Mouse (Mus musculus) lung, postnatal 14 days (tissue): Measurements from ENCODE around the gene Cpsf6.

Experiments used
- DNase-seq: peaks from one replicate; pipeline ENCODE4 v3.0.0; 2021

Gene Cpsf6

DNA sequence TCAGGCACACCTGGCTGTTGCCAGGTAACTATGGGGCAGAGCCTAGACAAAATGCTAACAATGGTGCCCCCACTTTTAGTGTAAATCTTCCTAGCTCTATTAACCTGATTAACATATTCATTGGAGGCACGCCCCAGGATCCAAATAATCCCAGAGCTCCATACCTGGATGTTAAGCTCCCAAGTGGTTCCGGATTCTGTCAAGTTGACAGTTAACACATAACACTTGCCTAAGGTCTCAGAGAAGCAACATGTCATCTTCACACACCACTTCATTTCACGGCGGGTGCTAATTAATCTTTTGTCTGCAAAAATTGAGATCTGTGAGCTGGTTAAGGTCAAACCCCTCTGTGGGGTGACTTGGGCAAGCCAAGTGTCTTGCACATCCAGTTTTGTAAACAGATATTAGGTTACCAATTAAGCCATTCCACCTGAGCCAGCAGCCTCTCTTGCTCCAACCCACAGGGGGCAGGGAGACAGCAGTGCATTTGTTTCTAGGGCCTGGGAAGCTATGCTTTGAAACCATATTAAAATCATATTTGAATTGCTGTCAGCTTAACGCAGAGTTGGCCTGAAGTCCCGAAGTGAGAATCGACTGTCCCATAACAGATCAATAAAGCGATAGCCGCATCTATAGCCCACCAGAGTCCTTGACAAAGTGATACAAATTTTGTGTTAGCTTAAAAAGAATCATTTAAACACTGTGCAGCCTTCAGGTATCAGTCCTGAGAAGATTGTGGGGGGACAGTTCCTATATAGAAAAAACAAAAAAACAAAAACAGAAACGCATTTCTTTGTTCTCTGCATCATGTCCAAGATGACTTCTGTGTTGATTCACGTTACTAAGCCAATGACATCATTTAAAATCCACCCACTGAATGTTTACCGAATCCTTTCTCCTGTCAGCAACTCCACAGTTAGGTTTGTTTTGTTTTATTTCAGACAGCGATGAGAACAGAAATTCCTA lies 34.0 kb upstream of the Cpsf6 start:
- no peak for DNase-seq

DNA sequence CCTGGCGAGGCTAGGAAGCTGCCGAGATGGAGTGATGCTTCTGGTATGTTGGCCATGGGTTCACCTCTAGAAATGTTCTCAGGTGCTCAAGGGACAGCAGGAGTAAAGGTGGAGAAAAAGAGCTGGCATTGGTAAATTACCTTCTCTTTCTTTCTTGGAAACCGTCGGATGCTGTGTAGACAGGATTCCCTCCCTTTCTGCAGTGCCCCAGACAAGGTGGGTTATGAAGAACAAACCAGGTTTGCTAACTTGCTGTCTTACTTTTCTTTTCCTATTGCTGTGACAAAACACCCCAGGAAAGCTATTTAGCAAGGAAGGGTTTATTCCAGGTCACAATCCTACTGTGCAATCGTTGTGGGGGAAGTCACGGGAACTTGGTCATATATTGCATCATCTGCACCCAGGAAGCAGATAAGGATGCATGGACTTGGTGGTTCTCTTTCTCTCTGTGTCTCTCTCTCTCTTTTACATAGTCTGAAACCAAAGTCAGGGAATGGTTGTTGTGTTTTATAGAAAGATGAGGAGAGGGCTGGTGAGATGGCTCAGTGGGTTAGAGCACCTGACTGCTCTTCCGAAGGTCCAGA lies 32.8 kb upstream of the Cpsf6 start:
- no peak for DNase-seq

DNA sequence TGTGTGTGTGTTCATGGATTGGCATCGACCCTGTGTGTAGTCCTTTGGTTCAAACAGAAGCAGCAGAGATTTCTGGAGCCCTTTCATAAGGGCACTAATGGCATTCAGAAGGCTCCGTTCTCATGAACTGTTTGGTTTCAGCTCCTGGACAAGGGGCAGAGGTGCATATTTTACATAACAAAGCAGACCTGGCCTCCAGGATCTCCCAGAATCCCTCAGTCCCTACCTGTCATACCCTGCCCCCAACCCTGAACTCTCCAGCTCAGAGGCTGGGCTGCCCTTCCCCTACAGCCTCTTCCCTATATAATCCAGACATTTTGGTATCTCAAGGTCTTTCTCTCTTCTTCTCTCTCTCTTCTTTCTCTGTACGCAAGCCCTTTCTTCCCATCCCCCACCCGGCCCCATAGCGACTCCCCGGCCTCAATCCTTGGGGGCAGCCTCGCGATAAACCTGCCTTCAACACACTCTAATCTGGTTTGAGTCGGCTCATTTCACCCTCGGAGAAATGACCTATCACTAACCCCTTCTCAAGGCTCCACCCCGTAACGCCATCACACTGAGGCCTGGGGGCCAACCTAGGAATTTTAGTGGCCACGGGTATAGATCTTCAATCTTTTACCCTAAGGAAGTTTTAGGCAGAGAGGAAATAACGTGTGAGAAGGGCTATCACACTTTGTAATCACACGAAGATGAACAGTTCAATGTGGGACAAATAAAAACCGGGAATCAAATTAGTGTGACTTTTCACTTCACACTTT lies 32.1 kb upstream of the Cpsf6 start:
- DNase-seq, result no peak

DNA sequence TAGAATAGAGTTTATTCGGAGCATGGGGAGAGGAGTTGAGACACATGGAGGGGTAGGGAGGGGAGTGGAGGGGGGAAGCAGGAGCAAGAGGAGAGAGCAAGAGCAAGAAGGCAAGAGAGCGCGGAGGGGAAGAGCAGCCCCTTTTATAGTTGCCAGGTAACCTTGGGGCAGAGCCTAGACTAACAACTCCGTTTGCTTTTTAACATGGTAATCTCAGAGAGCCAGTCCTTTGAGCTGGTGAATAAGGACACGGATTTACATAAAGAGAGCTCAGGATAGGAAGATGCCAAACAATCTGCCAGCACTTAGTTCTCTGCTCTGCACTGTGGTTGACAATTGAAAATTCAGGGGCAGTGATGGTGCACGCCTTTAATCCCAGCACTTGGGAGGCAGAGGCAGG lies 31.3 kb upstream of the Cpsf6 start:
- no peak for DNase-seq

DNA sequence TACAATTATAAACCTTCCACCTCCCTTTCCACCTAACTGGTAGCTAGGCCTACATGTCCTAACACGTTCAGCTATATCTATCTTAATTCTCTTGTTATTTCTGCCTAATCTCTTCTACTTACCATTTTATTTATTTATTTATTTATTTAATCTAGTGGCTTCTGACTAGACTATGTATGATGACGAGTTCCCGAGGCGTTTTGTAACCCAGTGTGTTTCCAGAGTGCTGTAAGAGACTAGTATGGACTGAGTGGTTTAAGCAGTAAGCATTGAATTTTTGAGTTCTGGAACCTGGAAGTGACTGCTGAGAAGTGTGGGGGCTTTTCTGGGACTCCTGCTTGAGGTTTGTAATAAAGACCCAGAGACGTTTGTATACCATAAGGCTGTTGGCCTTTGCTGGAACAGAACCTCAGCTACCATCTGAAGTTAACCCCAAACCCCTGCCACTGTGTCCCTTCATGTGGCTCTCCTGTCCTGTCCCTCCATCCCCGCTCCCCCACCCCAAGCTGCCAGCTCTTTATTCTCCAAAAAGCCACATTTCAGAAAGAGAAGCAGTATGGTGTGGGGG lies 30.8 kb upstream of the Cpsf6 start:
- DNase-seq, result no peak

DNA sequence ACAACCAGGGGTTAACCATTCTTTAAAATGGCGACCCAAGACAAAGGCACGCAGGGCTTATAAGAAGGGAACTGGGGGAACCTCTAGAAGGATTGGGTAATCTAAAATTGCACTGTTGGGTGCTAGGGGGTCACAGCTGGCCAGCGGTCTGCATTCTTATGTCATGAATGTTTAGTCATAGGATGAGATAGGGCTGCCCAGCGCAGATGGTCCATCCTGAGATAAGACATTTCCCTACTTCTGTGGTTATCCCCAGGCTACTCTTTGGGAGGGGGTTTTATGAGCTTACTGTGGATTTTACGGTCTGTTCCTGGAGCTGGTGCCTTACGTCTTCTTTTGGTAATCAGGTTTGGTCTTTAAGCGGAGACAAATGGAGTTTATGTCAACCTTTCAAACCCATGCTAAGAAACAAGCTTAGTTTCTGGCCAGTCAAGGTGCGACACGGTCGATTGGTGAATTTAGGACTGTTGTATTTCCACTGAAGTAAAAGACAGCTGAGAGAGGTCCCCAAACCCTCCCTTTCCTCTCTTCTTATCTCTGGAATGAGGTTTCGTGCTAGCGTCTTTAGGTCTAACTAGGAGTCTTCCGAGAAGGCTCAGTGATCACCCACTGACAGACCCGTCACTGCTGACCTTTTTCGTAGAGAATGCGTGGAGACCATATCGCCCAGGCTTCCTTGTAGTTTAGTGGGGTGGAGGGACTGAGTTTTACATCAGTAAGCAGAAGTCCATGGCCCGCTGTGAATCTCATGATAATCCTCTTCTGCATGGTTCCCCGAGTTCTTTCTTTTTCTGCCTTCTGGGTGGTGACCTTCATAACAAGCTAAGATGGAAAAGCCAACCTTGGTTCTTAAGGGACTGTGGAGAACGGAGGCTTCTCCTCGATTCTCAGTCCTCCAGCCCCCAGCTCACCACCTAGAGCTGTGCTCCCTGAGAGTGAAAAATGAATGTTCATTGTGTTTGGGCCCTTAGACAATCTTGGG lies 29.8 kb upstream of the Cpsf6 start:
- no peak for DNase-seq

DNA sequence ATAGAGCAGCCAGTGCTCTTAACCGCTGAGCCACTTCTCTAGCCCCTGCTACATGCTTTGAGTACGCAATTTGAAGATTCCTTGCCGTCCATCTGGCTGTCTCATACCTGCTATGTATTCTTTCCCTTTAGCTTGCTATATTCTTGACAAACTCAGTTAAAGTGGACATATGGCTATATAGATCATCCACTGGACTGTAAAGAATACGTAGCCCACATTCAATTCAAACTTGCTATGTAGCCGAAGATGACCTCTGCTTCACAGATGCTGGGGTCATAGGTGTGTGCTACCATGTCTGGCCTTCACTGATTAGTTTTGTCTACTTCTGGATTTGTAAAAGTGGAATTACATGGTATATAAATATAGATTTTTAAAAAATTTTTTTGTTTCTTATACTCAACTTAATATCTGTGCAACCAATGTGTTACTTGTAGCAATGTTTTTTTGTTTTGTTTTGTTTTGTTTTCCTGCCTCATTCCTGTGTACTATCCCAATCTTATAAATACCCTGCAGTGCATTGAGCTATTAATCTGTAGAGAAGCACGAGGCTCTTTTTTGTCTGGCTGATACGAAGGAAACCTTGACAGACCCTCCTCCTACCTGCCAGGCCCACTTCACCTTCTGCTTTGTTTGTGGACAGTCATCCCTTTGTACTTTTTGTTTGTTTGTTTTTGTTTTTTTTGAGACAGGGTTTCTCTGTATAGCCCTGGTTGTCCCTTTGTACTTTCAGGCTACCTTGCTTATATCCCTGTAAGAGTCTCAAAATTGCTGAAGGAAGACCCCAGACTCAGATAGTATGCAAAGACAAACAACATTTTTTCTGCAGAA lies 28.9 kb upstream of the Cpsf6 start:
- DNase-seq, result no peak

DNA sequence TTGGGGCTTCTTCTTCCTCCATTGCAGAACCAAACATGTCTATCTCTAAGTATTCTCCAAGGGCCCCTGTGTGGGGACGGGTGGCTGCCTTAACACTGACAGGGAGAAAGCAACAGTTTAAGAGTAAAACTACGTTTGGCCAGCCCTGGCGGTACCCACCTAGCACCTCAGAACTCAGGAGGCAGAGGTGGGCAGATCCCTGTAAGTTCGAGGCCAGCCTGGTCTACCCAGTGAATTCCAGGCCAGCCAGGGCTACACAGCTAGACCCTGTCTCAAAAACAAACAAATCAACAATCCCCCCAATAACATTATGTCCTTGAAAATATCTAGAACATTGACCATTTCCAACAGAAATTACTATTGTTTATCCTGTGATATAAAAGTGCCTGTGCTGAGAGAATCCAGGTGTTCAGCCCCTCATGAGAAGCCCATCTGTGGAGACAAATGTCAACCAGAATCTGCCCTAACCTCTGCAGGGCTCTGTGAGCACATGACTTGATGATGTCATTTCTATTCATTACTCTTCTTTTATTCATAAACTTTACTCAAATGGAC lies 28.0 kb upstream of the Cpsf6 start:
- no peak for DNase-seq

DNA sequence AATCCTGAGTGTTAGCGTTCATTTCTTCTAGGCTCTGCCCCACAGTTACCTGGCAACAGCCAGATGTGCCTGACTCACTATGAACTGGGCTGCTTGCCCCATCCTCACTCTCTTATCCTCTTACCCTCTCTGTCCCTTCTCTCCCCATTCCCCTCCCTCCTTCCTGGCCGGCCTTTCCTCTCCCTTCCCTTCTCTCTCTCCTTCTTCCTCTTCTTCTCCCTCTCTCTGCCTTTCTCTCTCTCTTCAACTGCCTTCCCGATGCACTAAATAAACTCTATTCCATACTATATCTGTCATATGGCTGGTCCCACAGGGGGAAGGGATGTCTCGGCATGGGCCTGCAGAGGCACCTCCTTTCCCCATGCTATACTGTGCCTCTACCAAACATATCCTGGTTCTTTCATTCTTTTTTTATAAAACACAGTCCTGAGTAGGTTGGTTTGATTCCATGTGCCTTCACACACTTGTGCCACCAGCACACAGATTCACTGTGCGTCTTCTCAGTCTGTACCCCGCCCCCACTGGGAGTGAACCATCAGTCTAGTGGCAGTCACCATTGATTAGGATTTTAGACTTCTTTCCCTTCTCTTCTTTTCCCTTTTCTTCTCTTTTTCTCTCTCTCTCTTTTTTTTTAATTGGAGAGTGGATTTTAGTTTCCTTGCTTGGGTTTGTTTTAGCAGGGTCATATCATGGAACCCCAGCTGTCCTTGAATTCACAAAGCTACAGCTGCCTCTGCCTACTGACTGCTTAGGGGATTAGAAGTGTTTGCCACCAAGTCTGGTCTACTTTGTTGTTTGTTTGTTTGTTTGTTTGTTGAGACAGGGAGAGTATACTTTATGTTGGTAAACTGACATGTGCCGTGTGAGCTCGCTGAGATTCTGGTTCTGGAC lies 27.3 kb upstream of the Cpsf6 start:
- no peak for DNase-seq

DNA sequence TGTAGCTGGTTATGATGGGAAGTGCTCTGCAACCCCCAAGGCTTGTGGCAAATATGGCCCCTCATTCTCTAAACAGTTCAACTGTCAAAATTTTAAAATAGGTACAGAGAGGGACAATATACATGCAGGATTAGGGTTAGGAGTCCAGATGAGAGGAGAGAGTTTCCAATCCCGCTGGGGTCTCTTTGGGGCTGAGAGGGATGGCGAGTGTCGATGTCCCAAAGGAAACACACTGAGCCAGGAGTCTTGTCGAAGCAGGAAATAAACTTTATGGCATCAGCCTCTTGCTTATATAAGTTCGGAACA lies 26.4 kb upstream of the Cpsf6 start:
- no peak for DNase-seq

DNA sequence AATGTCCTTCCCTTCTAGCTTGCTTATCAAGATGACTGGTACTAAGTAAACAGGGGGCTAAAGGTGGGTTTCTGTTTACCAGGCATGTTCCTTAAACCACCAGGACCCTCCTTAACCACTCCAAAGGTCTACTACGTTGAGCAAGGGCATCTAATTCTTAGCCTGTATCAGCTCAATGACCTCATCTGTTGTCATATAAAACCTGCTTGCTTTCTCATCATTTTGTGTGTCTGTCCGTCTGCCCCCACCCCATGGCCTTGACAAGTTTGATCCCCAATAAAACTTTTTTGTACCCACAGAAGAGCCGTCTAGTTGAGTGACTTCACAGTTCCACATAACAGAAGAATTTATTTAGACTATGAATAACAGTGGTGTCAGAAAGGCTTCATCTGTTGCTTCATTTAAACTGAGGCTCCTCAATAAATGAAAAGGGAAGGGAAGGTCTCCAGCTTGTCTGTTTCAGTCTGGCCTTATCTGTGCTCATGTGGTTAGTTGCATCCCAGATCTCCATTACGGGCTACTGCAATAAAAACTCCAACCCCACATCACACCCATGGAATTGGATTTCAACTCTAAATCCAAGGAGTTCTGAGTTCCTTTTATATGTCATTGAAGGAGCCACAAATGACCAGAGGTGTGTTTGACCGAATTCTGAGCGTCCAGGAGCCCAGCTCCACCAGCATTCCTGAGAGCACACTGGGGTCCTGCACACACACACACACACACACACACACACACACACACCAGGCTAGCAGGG lies 25.9 kb upstream of the Cpsf6 start:
- DNase-seq, result no peak

DNA sequence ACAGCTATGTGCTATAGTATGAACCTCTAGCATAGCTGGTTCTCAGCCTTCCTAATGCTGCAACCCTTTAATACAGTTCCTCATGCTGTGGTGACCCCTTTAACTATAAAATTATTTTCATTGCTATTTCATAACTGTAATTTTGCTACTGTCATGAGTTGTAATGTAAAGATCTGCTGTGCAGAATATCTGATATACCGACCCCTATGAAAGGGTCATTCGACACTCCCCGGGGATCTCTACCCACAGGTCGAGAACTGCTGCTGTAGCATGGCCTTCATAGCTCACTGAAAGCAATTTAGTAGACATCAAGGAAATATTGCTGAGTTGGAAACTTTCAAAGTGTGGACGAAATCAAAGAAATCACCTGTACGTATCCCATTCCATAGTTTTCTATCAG lies 24.6 kb upstream of the Cpsf6 start:
- DNase-seq, result no peak

DNA sequence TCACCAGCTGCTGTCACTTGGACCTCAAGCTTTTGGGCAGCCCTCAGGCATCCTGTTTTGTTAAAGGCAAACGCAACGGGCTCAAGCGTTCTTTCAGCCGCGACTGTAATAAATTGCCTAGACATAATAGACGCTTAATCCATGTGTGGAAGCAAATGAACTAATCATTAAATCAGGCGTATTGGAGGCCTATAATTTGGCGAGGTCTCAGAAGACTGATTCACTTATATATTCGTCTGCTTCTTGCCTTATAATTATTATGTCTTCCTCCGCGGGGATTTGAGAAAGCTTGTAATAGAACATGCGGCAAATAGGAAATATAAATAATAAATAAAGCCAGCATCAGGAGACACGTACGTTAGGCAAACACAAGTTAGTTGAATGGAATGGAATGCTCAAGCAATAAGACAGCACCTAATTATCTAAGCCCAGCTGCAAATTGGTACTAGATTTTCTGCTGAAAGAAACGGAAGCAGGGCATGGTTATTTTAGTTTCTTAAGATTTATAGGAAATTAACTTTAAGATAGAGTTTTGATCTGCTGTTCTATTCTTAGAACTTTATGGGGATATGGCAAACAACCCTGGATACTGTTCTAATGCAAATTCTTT lies 23.6 kb upstream of the Cpsf6 start:
- no peak for DNase-seq

DNA sequence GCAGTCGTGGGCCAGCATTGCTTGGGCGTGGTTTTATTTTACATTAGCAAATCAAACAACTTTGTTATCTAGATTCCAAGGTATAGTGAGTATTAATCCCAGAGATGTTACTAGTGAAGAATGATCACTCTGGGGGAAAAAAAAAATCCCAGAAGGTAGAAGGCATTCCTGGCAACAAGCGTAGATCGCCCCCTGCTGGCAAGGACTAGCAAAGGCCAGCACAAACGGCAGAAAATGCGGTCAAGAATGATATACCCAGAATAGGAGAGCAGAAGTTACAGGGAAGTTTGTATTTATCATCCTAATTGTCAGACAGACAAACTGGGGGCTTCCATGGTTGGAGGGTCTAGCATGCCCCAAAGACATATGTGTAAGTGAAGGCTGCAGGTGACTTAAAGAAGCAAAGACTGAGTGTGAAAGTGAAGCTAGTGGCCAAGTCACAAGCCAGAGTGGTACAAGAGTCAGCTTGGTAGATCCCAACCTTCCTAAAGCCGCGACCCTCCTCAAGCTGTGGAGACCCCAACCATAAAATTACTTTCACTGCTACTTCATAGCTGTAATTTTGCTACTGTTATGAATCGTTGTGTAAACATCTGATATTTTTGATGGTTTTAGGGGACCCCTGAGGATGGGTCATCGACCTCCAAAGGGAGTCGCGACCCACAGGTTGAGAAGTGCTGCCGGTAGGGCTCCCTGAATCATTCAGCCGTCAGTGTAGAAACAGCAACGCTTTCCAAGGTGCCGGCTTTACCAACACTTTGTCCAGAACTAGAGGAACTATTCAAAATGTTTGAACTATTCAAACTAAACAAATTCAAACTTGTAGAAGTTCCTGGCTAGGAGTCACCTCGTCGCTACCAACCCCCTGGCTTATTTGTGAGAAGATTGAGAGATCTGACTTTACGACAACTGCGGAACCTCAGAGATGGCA lies 22.9 kb upstream of the Cpsf6 start:
- DNase-seq, result peak; percentile 74

DNA sequence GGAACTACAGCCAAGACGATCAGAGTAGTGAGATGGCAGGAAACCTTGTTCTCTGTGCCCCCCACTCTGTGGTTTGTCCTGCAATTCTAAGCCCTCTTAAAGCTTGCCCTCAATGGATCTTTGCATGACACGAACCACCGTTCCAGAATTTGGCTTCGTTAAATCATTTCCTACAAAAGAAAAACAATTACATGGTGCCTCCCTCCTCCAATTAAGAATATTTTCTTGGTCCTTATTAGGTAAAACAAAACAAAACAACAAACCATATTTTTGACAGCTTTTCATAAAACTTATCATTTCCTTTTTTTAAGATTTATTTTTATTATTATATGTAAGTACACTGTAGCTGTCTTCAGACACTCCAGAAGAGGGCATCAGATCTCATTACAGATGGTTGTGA lies 21.5 kb upstream of the Cpsf6 start:
- no peak for DNase-seq

DNA sequence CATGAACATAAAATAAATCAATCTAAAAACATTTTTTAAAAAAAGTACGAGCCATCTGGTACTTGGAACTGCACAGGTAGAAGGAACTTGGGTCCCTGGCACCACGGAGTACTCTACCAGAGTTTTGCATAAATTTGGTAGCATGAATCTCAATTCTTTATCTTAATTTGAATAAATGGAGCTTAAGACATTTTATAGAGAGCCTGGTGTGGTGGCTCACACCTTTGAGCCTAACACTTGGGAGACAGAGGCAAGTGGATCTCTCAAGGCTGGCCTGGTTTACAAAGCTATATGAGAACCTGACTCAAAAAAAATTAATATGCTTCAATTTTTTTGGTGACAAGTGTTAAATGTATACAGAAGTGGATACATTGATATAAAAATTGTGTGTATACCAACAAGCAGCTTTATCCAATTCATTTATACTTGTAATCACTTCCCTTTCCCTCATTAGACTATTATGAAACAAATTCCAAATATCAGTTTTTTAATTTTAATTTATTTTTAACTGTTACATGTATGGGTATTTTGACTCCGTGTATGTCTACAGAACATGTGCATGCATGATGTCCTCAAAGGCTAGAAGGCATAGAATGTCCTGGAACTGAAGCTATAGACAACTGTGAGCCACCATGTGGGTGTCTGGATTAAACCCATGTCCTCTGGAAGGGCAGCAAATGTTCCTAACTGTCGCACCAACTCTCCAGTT lies 20.6 kb upstream of the Cpsf6 start:
- no peak for DNase-seq

DNA sequence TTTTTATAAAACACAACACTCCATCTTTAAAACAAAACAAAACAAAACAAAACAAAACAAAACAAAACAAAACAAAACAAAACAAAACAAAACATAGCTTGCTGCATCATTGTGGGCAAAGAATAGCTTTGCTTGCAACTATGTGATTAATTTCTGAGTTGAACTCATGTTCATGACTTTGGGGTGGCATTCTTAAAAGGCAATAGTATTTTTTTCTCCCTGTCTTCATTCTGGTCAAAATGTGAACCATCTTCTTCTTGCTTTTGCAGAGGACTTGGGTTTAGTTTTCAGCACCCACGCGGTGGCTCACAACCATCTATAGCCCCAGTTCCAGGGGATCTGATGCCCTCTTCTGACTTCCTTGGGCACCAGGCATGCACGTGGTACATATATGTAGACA lies 20.0 kb upstream of the Cpsf6 start:
- no peak for DNase-seq
